Mouse (Mus musculus): Measurements from ENCODE around the gene A930033H14Rik.

The A930033H14Rik gene

DNA sequence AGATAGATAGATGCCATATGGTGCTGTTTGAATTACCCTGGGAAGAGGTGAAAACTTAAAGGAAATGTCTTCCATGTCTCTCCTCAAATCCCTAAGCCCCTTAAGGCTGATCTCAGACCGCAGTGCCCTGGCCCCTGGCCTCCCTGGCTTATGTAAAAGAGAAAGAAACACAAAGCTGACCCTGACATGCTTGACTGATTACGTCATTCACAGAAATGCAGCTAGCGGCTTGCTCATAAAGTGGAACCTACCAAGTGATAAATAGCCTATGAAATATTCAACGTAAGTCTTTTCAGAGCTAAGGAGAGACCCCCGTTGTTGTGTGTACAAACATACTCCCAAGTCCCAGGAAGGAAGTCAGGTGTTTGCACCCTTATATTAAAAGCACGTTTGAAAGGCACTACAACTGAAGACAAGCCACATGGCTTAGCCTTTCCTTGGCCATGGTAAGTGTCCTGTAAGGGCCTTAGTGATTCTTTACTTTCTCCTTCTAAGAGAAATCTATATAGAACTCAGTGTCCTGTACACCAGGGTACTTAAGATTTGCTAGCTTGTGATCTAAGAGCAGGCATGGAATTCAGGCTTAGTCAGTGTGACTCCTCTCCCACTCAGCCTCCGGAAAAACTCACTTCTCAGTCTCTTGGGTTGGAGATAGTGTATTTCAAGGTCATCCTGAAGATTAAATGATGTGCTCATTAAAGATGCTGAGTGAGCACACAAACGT is 8.1 kb downstream of the A930033H14Rik start:
- DNase-seq (ENCODE audit: extremely low read depth, insufficient read length, low spot score) = peak; percentile 41

DNA sequence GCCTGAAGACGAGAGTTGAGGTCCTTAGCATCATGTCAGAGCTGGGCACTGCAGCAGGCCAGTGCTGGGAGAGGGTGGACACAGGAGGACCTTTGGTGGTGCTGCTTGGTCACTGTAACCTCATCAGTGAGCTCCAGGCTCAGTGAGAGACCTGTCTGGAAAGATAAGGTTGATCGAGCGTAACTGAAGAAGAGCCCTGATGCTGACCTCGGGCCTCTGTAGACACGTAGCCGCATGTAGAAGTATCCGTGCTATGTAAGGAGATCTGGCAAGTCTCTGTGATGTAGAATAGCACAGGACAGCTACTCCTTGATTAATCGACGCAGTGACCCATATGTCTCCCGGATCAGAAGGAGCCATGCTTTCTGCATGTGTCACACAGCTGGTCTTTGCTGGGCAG is 19.2 kb downstream of the A930033H14Rik start:
- no peak for DNase-seq (ENCODE audit: extremely low read depth, insufficient read length, low spot score)

DNA sequence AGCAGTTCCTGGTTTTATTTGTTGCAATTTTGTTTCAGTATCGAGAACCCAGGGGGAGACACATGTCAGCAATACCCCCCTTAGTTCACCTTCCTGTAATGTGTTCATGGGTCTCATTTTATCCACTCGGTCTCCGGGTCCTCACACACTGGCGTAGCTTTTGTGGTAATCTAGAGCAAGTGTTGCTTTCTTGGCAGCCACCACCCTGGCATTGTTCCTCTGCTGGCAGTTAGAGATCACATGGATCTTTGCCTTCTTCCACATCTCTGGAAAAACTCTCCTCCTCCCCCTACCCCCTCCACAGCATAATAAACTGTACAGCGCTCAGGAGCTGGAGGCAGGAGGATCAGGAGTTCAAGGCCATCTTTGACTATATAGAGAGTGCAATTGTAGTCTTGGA is 20.6 kb downstream of the A930033H14Rik start:
- no peak for DNase-seq (ENCODE audit: extremely low read depth, insufficient read length, low spot score)

DNA sequence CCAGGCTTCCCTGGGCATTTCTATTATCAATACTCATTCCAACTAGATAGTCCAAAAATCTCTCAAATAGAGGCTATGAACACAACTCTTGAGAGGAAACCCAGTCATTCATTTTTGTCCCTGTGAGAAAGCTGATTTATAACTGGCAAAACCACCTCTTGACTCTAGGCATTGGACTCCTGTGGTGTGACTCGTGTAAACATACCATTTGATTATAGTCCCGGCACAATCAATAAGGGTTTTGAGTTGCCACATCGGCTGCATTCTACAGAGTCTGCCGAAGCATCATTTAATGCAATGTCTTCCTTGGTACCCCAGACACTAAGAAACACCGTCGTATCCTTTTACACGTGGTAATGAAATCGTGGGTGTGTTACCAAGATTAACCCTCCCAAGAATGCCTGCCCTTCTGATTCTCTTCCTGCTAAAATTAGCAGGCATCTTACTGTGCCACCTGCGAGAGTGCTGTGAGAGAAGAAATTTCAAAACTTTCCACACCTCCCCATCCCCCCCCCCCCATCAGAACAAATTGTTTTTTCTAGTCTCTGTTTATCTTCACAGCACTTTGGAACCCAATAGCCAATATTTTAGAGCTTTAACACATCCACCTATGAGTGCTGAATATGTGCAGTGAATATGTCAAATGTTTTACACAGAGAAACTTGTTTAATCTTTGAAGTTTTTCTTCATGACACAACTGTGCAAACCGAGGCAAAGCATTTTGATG is 22.3 kb downstream of the A930033H14Rik start:
- DNase-seq (ENCODE audit: extremely low read depth, insufficient read length, low spot score) = no peak

DNA sequence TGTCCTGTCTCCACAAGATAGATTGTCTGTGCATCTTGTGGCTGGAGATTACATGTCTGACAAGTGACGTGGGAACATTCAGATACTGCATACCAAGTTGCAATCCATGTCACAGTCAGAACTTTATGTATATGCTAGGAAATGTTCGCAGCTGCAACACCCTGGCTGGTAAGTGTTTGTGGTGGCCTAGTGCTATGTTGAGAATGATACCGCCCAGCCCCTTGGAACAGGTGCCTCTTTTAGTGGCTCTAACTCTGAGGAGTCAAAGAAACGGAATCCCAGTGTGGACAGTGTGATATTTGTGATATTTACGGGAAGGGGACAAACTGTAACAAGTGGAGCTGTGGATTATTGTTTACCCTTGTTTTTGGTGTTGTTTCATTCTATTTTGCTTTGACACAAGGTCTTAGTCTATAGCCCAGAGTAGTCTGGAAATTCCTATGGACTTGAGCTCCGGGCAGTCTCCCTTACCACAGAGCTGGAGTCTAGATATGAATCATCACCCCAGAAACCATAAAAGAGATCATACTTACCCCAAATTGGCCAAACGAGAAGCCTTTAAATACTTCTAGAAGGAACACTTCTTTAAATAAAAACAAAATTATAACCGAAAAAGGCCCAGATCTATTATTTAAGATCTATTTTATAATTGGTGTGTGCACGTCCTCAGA is 25.0 kb downstream of the A930033H14Rik start:
- no peak for DNase-seq (ENCODE audit: extremely low read depth, insufficient read length, low spot score)

DNA sequence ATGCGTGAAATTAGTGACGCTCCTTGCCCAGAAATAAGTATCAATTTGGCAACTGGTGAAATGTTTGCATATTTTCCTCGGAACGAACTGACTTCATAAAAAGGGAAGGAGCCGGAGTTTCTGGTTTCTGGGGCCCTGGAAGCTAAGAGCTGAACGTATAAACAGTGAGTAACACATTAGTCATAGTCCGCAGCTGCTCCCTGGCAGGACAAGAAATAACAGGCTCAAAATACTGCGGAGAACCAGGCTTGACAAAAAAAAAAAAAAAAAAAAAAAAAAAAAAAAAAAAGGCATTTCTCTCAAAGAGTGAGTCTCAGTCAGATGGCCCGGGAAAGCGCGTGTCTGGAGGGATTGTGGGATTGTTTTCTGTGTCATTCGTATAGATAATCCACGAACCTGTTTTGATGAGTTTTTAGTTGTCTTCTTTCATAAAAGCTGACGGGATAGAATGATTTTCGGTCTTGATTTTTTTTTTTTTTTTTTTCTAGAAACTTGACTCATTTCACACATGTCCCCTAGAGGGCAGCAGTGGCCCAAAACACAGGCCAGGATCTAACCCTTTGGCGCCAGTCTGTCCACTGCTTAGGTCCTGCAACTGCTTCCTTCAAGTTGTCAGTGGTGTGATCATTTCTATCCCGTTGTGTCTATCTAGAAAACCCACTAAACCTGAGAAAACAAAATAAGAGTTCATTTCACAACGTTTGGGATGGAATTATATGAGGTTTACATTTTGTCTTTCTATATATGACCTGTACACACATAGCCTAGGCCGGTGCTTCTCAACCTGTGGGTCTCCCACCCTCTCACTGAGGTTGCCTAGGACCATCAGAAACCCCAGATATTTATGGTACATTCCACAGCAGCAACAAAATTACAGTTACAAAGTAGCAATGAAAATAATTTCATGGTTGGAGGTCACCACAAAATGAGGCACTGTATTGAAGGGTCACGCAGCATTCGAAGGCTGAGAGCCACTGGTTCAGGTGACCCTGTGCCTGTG is 26.7 kb downstream of the A930033H14Rik start:
- peak; percentile 79 for DNase-seq (ENCODE audit: extremely low read depth, insufficient read length, low spot score)

DNA sequence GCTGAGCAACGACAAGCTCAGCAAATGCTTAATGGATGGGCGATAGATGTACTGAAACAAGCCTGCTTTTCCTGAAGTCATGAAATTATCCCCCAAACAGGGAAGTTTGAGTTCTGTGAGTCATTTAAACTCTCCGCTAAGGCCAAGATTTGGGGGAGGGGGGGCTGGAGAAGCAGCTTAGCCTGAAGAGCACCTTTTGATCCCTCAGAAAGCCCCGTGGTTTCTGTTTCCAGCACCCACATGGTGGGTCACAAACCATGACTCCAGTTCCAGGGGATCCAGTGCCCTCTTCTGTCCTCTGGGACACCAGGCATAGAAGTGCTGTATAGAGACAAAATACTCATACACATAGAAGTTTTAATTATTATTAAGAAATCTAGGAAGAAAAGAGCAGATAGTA is 27.5 kb downstream of the A930033H14Rik start:
- no peak for DNase-seq (ENCODE audit: extremely low read depth, insufficient read length, low spot score)

DNA sequence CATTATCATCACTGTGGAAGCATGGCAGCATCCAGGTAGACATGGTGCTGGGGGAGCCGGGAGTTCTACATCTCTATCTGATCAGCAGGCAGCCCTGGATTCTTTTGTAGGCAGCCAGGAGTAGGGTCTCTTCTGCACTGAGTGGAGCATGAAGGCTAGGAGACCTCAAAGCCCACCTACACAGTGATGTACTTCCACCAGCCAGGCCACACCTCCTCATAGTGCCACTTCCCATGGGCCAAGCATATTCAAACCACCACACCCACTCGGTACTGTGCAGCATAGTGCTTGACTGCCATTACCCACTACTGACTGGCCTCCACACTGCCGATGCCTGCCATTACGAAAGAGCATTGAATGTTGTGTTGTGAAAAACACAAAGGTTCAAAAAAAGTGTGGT is 28.0 kb downstream of the A930033H14Rik start:
- DNase-seq (ENCODE audit: extremely low read depth, insufficient read length, low spot score) = peak; percentile 22

DNA sequence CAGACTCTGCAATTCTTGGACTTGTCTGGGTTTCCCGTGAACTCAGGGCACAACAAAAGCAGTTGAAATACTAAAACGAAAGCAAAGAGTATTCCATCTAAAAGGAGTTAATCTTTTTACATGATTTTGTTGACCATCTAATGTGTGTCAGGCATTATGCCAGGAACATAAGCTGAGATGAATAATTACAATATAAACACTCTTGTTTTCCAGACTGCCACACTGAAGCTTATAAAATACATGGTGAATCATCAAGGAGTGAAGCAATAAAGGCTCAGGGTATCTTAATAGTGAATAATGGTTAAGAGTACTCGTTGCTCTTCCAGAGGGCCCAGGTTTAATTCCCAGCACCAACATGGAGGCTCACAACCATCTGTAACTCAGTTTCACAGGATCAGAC is 31.9 kb downstream of the A930033H14Rik start:
- no peak for DNase-seq (ENCODE audit: extremely low read depth, insufficient read length, low spot score)

DNA sequence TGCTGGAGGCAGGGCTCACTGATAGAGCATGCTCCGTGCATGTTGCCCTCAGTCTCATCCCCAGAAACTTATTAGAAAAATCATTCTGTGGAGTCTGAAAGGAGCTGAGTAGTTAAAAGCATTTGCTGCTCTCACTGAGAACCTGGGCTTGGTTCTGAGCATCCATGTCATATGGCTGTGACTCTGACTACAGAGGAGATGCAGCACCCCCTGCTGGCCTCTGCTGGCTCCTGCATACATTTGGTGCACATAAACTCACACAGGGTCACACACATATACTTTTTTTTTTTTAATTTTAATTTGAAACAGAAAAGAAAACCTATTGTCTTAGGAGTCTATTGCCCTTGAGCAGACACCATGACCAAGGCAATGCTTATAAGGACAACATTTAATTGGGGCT is 33.6 kb downstream of the A930033H14Rik start:
- DNase-seq (ENCODE audit: extremely low read depth, insufficient read length, low spot score) = no peak

DNA sequence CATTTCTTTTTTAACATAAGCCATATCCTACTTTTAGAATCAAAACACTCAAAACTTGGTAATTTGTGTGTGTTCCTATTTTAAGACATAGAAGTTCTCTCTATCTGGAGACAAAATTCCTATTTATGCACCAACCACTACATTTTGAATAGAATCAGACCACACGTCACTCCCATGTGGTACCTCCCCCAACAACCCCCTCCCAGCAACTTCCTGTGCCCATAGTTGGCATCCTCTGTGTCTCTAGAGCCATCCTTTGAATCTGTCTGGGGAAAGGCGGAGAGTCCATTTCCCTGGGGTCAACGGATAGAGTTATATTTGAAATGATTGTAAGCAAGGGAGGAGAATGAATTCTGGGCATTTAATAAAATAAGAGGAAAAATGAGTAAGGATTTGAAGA is 36.8 kb downstream of the A930033H14Rik start:
- DNase-seq (ENCODE audit: extremely low read depth, insufficient read length, low spot score) = no peak

DNA sequence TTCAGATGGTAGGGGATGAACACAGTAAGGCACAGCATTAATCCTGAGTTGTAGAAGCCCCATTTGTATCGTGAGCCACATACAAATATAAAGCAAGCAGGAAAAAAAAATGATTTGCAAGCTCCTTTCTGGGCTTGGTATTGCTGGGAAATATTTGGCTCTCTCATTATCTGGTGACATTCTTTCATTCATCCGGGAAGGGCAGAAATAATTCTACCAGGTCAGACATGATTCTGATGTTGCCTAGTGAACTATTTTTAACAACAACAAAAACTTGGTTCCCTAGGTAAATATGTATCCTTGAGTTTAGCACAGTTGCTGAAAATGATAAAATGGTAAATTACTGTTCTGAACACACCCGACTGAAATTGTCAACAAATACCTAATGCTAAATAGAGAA is 40.5 kb downstream of the A930033H14Rik start:
- no peak for DNase-seq (ENCODE audit: extremely low read depth, insufficient read length, low spot score)

DNA sequence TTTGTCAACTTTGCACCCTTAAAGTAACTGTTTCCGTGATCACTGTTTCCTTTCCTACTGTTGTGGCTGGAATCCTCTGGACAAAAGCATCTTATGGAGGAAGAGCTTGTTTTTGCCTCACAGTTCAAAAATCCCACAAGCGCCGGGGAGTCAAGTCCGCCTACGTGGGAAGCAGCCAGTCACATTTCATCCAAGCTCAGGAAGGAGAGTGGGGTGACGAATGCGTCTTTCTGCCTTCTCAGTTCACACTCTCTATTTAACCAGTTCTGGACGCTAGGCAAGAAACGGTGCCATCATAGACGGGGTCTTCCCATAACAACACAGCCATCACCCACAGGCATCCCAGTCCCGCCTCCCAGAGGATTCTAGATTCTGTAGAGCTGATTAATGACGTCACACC is 46.4 kb downstream of the A930033H14Rik start:
- DNase-seq (ENCODE audit: extremely low read depth, insufficient read length, low spot score) = no peak

DNA sequence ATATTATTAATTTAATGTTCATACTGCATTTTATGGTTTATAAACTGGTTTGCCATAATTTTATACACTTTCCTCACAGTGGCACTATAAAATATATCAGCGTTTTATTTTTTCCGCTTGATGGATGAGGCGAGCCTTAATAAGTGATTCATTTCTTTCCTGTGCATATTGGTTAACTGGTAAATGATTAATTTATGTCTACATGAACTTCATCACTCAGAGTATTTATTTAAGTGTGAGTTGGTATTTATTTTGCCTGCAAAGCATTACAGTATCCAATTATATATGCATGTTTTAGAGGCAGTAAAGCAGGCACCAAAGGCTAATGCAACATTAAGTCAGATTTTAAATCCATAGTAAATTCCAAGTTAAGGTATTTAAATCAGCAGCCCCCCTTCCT is 47.1 kb downstream of the A930033H14Rik start:
- no peak for DNase-seq (ENCODE audit: extremely low read depth, insufficient read length, low spot score)

DNA sequence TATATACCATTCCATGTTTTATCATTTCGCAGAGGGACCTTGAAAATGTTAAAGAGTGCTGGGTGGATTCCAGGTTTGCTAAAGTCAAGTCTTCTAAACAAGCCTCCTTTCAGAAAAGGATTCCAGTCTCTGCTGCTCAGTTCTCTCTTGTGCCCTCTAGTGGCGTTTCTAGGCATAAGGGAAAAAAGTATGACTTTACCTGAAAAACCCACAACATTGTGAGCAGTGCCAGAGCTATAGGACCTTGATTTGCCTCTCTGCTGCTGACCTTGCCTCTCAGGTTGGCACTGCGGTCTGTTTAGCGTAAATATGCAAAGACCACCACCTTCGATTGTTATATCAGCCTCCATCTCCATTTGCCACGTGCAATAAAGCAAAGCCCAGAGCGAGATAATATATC is 47.8 kb downstream of the A930033H14Rik start:
- DNase-seq (ENCODE audit: extremely low read depth, insufficient read length, low spot score) = no peak

DNA sequence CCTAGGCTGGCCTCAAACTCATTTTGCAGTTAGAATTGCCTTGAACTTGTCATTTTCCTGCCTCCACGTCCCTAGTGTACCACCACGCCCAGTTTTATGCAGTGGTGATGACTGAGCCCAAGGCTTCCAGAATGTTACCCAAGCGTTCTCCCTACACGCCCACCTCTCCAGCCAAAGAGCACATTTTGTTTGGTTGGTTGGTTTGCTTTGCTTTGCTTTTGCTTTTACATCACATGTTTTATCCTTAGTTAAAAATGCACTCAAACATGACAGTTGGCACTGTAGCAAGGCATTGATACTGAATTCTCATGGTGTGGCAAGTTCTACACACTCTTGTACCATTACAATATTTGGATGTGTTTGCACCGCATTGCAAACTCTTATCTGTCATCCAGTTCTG is 49.7 kb downstream of the A930033H14Rik start:
- no peak for DNase-seq (ENCODE audit: extremely low read depth, insufficient read length, low spot score)

DNA sequence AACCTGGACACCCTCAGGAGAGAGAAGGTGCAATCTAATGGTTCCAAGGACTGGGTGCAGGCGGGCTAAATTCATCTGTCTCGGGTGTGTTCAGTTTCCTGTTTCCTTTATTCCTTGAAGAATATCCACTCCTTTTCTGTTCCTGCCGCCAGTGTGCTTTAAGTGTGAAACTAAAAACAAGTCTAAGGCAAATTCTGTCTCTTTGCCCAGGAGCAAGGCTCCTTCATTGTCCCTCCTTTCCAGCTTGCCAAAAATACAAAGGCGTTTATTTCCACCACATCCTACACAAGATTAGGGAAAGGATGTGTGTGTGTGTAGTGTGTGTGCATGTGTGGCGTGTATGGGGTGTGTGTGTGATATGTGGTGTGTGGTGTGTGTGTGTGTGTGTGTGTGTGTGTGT is 50.3 kb downstream of the A930033H14Rik start:
- DNase-seq (ENCODE audit: extremely low read depth, insufficient read length, low spot score) = no peak

DNA sequence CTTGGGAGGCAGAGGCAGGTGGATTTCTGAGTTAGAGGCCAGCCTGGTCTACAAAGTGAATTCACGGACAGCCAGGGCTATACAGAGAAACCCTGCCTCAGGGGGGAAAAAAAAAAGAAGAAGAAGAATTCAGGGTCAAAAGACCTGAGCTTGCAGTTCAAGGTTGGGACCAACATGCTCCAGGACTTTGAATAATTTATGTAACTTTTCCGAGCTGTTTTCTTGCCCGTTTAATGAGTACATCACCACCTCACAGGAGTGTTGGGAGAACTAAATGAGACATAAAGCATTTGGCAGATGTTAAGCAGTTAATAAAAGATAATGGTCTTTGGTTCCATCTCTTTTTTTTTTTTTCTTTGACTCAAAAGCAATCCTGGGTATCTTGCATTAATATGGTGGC is 51.4 kb downstream of the A930033H14Rik start:
- no peak for DNase-seq (ENCODE audit: extremely low read depth, insufficient read length, low spot score)

DNA sequence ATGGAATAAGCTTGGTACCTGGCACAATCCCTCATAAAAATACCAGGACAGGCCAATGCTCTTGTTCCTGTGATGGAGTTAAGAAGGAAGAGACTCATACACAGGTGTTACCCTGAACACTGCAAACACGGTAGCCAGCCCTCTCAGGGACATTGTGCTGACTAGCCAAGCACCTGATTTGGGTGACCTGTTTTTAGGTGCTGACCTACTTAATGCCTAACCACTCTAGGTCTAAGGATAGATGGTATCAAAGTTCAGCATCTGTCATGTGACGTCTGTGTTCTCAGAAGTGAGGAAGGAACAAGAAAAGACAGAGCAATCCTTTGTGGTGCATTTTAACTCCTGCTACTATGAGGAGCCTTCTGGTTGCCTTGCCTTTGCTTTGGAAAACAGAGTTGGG is 52.0 kb downstream of the A930033H14Rik start:
- DNase-seq (ENCODE audit: extremely low read depth, insufficient read length, low spot score) = no peak
